Mouse (Mus musculus) testis, adult 2 months (tissue): Measurements from ENCODE around the gene Naa30. TPM values are rescaled to one million over a fixed set of nuclear protein-coding genes. Genes with fewer than 3 reads are reported as not detected.

Experiments used
- H3K27ac ChIP-seq: fragments of 200-500 bp; 2 replicates; pipeline ENCODE4 v1.5.1; 2012; ENCODE audit warnings: low read depth, low read length; ENCODE audit not compliant: control insufficient read depth, insufficient read depth
- H3K27me3 ChIP-seq: fragments of 200-500 bp; 2 replicates; pipeline ENCODE4 v1.6.1; 2012; ENCODE audit warnings: mild to moderate bottlenecking, low read length, moderate library complexity; ENCODE audit not compliant: control insufficient read depth, insufficient read depth
- H3K36me3 ChIP-seq: fragments of 200-500 bp; 2 replicates; pipeline ENCODE4 v1.6.1; 2012; ENCODE audit warnings: mild to moderate bottlenecking, low read length; ENCODE audit not compliant: control insufficient read depth, insufficient read depth
- H3K4me1 ChIP-seq: fragments of 200-500 bp; 2 replicates; pipeline ENCODE4 v1.6.1; 2012; ENCODE audit warnings: low read length; ENCODE audit not compliant: control insufficient read depth, insufficient read depth
- H3K4me3 ChIP-seq: fragments of 200-500 bp; 2 replicates; pipeline ENCODE4 v1.5.1; 2012; ENCODE audit warnings: low read depth, mild to moderate bottlenecking, low read length, moderate library complexity, mixed read lengths; ENCODE audit not compliant: control insufficient read depth
- CTCF ChIP-seq: fragments of 200-500 bp; IDR thresholded peaks from 2 replicates; pipeline ENCODE4 v1.5.1; 2012; ENCODE audit warnings: low read depth, mild to moderate bottlenecking, inconsistent platforms, low read length, moderate library complexity; ENCODE audit not compliant: control insufficient read depth, insufficient read depth, insufficient replicate concordance
- POLR2A ChIP-seq: fragments of 200-500 bp; IDR thresholded peaks from 2 replicates; pipeline ENCODE4 v1.6.1; 2012; ENCODE audit warnings: low read depth, mild to moderate bottlenecking, inconsistent platforms, low read length, moderate library complexity; ENCODE audit not compliant: control insufficient read depth
- polyA plus RNA-seq: library from polyadenylated mRNA; depleted of rRNA; stranded (reverse); fragments of >200 nt; gene quantifications from 2 replicates; pipeline ENCODE4 v1.2.3, GENCODE M21; 2012; rRNA removed

The Naa30 gene
- polyA plus RNA-seq, 1 experiment: 28.2 TPM

DNA sequence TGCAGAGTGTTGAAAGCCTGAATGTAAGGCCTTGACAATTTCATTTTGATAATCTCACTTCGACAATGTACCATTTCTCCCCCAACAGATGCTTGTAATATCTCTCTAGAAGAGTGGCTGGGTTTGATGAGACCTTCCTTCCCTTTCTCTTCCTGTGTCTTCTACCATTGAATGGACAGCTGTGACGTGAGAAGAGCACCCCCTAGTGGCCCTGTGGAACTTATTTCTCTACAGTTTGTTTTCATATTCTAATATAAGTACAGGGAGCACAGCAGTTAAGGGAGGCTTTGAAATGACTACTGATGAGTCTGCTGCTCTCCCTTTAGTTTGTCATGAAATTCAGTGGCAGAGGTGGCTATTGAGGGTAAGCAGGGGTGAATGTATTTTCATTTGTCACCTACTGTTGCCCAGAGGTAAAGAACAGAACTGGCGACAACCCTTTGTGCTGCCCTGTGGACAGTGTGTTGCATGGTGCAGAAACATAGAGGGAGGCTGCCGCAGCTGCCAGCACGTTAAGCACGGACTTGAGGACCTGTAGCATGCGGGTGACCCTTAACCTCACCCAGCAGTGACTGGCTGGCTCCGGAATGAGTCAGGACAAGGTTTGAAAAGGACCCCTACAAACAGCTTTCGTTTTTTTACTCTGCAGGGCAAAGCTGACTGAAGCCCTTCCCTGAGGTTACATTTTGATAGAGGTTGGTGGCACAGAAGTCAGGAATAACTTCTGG, 62.9 kb downstream of the Naa30 start:
- Histone ChIP-seq H3K27ac (no peak overlapping the region), H3K4me3 (no peak overlapping the region), H3K36me3 (no peaks in the 10 kb centered on the region), H3K4me1 (no peaks in the 10 kb centered on the region), H3K27me3 (no peaks in the 10 kb centered on the region)
- TF ChIP-seq POLR2A: no peak
- TF ChIP-seq CTCF: no peak

GRCm38 (mm10) chr14:49238206-49238605, 66.2 kb downstream of the Naa30 start:
- Histone ChIP-seq H3K4me1 (no peaks in the 10 kb centered on the region), H3K36me3 (no peaks in the 10 kb centered on the region), H3K4me3 (no peak overlapping the region), H3K27ac (no peak overlapping the region), H3K27me3 (no peaks in the 10 kb centered on the region)
- TF ChIP-seq CTCF (peak; percentile 46; the same call in 1 of the 2 replicates), POLR2A (no peak)

Other genes starting within 250 kb of the Naa30 start
- gene Ap5m1, start 106.1 kb upstream of the Naa30 start, polyA plus RNA-seq: 4.4 and 7.1 TPM in 2 replicates
- 3.6 and 4.1 TPM in 2 replicates for gene Exoc5, start 105.6 kb upstream of the Naa30 start, polyA plus RNA-seq
- 28.6 and 33.8 TPM in 2 replicates for gene ccdc198, start 73.2 kb downstream of the Naa30 start, polyA plus RNA-seq